Mouse (Mus musculus) forebrain, embryonic 16.5 days (tissue): ENCODE measurements around the gene Galnt2. TPM values are rescaled to one million over a fixed set of nuclear protein-coding genes. Genes with fewer than 3 reads are reported as not detected.

Experiments used
- ATAC-seq: fragments of 200-750 bp; cut with Nextera tagmentation; 2 replicates; pipeline ENCODE4 v1.8.0; 2017; ENCODE audit warnings: mild to moderate bottlenecking, moderate library complexity
- H3K27ac ChIP-seq: fragments of 300-500 bp; sonication (generic); 2 replicates; pipeline ENCODE4 v1.5.1; 2014; ENCODE audit warnings: low read length, control low read depth
- H3K27me3 ChIP-seq: fragments of 300-500 bp; sonication (generic); replicated peaks from 2 replicates; pipeline ENCODE4 v1.6.1; 2014; ENCODE audit warnings: low read length; ENCODE audit not compliant: control insufficient read depth, insufficient read depth
- H3K36me3 ChIP-seq: fragments of 300-500 bp; sonication (generic); 2 replicates; pipeline ENCODE4 v1.6.1; 2014; ENCODE audit not compliant: control insufficient read depth, insufficient read depth
- H3K4me1 ChIP-seq: fragments of 300-500 bp; sonication (generic); replicated peaks from 2 replicates; pipeline ENCODE4 v1.6.1; 2014; ENCODE audit warnings: low read length; ENCODE audit not compliant: control insufficient read depth, insufficient read depth
- H3K4me2 ChIP-seq: fragments of 300-500 bp; sonication (generic); 2 replicates; pipeline ENCODE4 v1.6.1; 2014; ENCODE audit warnings: mild to moderate bottlenecking, low read length, control low read depth
- H3K4me3 ChIP-seq: fragments of 300-500 bp; sonication (generic); replicated peaks from 2 replicates; pipeline ENCODE4 v1.5.1; 2014; ENCODE audit warnings: mild to moderate bottlenecking, low read length, control low read depth
- H3K9ac ChIP-seq: fragments of 300-500 bp; sonication (generic); replicated peaks from 2 replicates; pipeline ENCODE4 v1.6.1; 2014; ENCODE audit warnings: low read depth, low read length, control low read depth
- H3K9me3 ChIP-seq: fragments of 300-500 bp; sonication (generic); 2 replicates; pipeline ENCODE4 v1.6.1; 2016; ENCODE audit warnings: low read length; ENCODE audit not compliant: control insufficient read depth
- WGBS: fragments of 180-500 bp; shearing (Covaris S2); extraction: QIAGEN DNeasy Blood & Tissue Kit; methylation state at CpG from one replicate; pipeline ENCODE4 v1.1.7; 2014; 5-methylcytosine and 5-hydroxymethylcytosine counted together
- polyA plus RNA-seq: library from polyadenylated mRNA; unstranded; fragments of >200 nt; fragmentation: Nextera tagmentation; extraction: Ambion mirVana; gene quantifications from 2 replicates; pipeline ENCODE4 v1.2.1, GENCODE M21; 2015

Galnt2 gene
- polyA plus RNA-seq, 1 experiment from 2014 or later = 47.8 TPM

DNA sequence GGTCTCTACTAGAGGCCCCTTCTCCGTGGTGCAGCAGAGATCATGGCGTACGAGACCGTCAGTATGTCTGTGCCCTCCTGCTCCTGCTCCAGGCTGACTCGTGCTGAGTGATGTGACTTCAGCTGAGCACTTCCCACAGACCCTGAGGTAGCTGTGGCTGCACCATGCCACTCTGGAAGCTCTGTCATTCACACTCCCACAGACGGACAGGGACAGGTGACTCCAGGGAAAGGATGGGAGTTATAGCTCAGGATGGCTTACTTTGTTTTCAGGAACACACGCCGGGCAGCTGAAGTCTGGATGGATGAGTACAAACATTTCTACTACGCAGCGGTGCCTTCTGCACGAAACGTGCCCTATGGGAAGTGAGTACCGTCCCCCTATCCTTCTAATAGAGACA lies 105.1 kb downstream of the Galnt2 start:
- H3K4me2 ChIP-seq = no peak overlapping the region
- no peaks in the 10 kb centered on the region for H3K9me3 ChIP-seq
- no peaks in the 10 kb centered on the region for H3K27me3 ChIP-seq
- no peaks in the 10 kb centered on the region for H3K4me1 ChIP-seq
- 95% methylated on average over 13 of the region's 13 CpGs for WGBS
- no peak overlapping the region for H3K4me3 ChIP-seq
- no peak overlapping the region for H3K9ac ChIP-seq
- H3K27ac ChIP-seq = no peak overlapping the region
- ATAC-seq = no peak
- peaks cover 2% of the 10 kb centered on the region; the same call in 1 of the 2 replicates for H3K36me3 ChIP-seq

DNA sequence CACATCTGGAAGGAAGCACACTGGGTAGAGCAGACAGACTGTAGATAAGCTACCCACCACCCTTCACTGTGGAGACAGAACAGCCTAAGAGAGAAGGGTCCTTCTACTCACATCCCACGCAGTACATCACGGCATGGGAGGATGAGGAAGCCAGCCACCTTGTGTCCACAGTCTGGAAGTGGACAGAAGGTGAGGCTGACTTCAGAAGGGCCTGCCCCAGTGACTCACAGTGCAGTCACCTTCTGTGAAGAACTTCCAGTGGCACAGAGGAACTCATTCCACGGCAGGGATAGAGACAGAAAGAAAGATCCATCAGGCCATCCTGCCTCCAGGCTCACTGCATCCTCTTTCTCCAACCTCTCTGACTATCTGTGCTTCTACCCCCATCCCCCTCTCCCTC lies 108.6 kb downstream of the Galnt2 start:
- Histone ChIP-seq H3K4me3 (no peak overlapping the region), H3K4me1 (no peaks in the 10 kb centered on the region), H3K27ac (no peak overlapping the region), H3K27me3 (no peaks in the 10 kb centered on the region), H3K9me3 (no peaks in the 10 kb centered on the region), H3K4me2 (no peak overlapping the region), H3K9ac (no peak overlapping the region), H3K36me3 (peaks cover 13% of the 10 kb centered on the region; the same call in 1 of the 2 replicates)
- WGBS = 82% methylated on average over 3 of the region's 3 CpGs
- ATAC-seq = no peak

DNA sequence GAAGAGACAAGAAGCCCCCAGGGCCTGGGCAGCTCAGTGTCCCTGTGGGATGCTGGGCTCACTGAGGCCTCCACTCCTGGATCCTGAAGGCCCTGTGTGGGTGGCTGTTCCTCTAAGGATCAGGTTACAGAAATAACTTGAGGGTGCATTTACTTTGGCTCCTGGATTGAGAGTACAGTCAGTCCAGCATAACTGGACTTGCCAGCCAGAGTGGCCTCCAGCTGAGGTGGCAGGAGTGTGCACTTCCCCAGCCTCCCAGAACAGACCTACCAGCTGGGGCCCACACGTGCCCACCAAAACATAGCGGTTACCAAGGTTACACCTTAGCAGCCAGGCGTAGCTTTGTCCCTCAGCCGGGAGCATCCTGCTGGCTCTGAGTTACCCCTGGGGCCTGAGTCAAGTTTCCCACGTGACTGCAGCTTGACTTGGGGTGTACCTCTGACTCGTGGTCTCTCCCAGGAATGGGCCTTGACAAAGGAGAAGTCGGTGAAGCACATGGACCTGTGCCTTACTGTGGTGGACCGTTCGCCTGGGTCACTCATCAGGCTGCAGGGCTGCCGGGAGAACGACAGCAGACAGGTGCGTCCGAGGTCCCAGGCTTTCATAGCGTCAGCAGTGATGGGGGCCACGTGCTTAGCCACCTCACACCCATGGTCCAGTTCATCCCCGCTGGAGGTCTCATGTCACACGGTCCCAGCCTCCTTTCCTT lies 109.3 kb downstream of the Galnt2 start:
- H3K27ac ChIP-seq = no peak overlapping the region
- no peak overlapping the region for H3K4me3 ChIP-seq
- no peaks in the 10 kb centered on the region for H3K27me3 ChIP-seq
- no peak for ATAC-seq
- no peak overlapping the region for H3K4me2 ChIP-seq
- WGBS = 73% methylated on average over 17 of the region's 17 CpGs
- no peaks in the 10 kb centered on the region for H3K9me3 ChIP-seq
- no peak overlapping the region for H3K9ac ChIP-seq
- no peaks in the 10 kb centered on the region for H3K4me1 ChIP-seq
- peaks cover 15% of the 10 kb centered on the region; the same call in 1 of the 2 replicates for H3K36me3 ChIP-seq

DNA sequence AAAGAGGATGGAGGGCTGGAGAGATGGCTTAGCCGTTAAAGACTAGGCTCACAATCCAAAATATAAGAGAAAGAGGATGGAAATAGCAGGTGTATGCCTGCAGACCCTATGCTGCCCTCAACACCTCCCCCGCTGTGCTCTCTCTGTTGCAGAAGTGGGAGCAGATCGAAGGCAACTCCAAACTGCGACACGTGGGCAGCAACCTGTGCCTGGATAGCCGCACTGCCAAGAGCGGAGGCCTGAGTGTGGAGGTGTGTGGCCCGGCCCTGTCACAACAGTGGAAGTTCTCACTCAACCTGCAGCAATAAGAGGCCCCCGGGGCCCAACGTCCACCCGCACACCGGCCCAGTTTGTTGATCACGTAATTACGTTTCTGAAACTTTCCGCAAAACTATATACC lies 112.0 kb downstream of the Galnt2 start:
- Histone ChIP-seq H3K27me3 (no peaks in the 10 kb centered on the region), H3K4me2 (no peak overlapping the region), H3K4me1 (no peaks in the 10 kb centered on the region), H3K36me3 (peaks cover 15% of the 10 kb centered on the region; the same call in 1 of the 2 replicates), H3K9me3 (no peaks in the 10 kb centered on the region), H3K9ac (no peak overlapping the region), H3K4me3 (no peak overlapping the region), H3K27ac (no peak overlapping the region)
- 97% methylated on average over 15 of the region's 15 CpGs for WGBS
- no peak for ATAC-seq

DNA sequence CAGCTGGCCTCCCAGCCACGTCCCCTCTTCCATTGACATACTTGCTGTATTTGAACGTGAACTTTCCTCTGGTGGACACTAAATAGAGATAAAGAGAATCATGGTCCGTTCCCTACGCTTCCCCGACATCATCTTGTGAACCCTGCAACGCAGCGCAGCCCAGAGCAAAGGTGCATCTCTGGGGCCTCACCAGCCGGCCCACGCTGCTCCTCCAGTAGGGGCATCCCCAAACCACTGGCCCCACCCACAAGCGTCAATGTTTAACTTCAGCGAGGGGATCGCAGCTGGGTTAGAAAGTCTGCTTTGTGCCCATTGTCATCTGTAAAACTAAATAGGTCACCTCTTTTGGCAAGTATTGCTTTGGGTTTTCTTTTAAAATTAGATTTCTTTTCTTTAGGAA lies 112.8 kb downstream of the Galnt2 start:
- WGBS = 89% methylated on average over 12 of the region's 12 CpGs
- no peak for ATAC-seq

DNA sequence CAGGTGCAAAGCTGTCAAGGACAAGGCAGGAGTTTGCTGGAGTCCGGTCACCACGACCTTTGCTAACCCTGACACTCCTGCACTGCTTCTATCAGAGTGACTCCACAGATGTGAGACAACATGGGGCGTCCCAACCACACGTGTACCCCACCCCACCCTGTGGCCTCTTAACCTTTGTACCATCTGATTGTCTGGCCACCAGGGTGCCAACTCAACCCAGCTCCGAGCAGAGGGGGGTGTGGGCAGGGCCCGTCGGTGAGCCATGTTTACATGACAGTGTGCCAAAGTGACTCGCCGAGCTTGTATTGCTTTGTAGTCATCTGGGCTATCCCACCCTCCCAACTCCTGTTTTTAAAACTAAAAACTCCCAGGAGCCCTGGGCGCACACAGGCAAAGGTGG lies 113.9 kb downstream of the Galnt2 start:
- WGBS = 77% methylated on average over 10 of the region's 10 CpGs
- Histone ChIP-seq H3K36me3 (peaks cover 15% of the 10 kb centered on the region; the same call in 1 of the 2 replicates), H3K9ac (no peak overlapping the region), H3K9me3 (no peaks in the 10 kb centered on the region), H3K4me1 (no peaks in the 10 kb centered on the region), H3K27me3 (no peaks in the 10 kb centered on the region), H3K27ac (no peak overlapping the region), H3K4me3 (no peak overlapping the region), H3K4me2 (no peak overlapping the region)
- ATAC-seq = no peak

More for the DNA sequence above, 112.8 kb downstream of the Galnt2 start:
- Histone ChIP-seq H3K9ac (no peak overlapping the region), H3K27ac (no peak overlapping the region), H3K4me1 (no peaks in the 10 kb centered on the region), H3K4me3 (no peak overlapping the region), H3K9me3 (no peaks in the 10 kb centered on the region), H3K27me3 (no peaks in the 10 kb centered on the region), H3K4me2 (no peak overlapping the region), H3K36me3 (peaks cover 15% of the 10 kb centered on the region; the same call in 1 of the 2 replicates)

DNA sequence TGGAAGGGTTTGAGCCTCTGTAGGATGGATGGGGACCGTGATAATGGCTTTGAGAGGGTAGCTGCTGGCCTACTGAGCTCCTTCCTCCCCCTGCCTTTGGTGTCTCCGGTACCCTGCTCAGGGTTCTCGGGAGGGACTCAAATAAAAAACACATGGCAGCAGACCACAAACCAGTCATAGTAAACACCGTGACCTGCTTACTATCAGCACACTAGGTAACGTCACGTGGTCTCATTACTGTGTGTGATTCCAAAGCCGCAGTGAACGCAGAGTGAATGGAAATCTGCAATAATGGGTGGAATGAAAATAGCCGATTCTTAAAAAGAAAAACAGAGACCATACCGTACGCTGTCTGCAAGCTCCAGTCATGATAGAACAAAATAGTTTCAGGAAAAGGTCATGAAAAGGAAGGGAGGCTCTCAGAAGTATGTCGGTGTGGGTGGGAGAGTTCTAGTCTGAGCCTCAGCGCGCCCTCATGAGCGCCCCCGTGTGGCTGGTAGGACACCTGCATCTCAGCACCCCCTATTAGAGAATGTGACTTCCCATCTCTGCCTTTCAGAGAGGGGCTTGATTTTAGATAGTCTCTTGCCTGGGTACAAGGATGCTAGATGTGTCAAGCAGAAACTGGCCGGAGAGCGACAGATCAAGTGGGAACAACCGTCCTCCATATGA lies 115.8 kb downstream of the Galnt2 start:
- peaks cover 15% of the 10 kb centered on the region; the same call in 1 of the 2 replicates for H3K36me3 ChIP-seq
- H3K27ac ChIP-seq = no peak overlapping the region
- no peak overlapping the region for H3K4me3 ChIP-seq
- H3K9ac ChIP-seq = no peak overlapping the region
- peak; percentile 67 for ATAC-seq
- no peaks in the 10 kb centered on the region for H3K9me3 ChIP-seq
- H3K27me3 ChIP-seq = no peaks in the 10 kb centered on the region
- H3K4me1 ChIP-seq = no peaks in the 10 kb centered on the region
- 48% methylated on average over 19 of the region's 19 CpGs for WGBS
- H3K4me2 ChIP-seq = no peak overlapping the region

DNA sequence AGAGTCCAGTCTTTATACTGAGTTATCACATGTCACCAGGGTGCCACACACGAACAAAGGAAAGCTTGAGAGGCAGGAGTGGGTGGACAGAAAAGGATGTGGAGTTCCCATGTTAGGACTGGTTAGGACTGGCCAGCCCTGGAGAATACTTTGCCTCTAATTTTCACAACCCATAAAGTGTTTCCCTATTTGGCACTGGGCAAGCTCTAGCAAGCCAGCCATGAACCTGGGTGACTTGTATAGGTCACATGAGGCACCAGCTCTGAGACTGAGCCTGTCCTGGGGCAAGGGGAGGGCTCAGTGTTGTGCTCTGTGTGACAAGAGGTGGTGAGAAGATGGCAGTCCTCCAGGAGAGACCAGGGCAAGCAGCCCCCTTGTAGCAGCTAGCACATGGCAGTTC lies 116.9 kb downstream of the Galnt2 start:
- WGBS = 38% methylated on average over 1 of the region's 1 CpGs
- Histone ChIP-seq H3K4me1 (no peaks in the 10 kb centered on the region), H3K9me3 (no peaks in the 10 kb centered on the region), H3K27me3 (no peaks in the 10 kb centered on the region), H3K27ac (no peak overlapping the region), H3K9ac (no peak overlapping the region), H3K4me3 (no peak overlapping the region), H3K4me2 (no peak overlapping the region), H3K36me3 (peaks cover 15% of the 10 kb centered on the region; the same call in 1 of the 2 replicates)
- no peak for ATAC-seq

DNA sequence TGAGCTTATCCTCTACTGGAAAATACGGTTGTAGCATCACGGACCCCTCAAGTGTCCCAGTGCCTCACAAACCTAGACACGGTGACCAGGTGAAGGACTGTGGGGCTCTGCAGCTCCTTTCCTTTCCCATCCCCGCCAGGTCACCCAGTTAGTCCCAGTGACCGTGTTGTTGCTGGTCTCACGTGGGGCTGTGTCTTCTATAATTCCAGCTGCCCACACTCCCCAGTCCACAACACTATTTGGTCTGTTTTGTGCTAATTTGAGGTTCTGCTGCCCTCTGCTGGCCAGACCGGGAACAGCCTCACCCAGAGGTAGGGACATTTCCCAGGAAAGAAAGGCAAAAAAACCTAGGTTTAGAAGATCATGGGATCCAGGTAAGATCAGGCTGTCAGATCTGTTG lies 118.5 kb downstream of the Galnt2 start:
- H3K27ac ChIP-seq = no peak overlapping the region
- H3K4me2 ChIP-seq = no peak overlapping the region
- WGBS = 35% methylated on average over 7 of the region's 7 CpGs
- H3K36me3 ChIP-seq = peaks cover 3% of the 10 kb centered on the region; the same call in 1 of the 2 replicates
- H3K4me1 ChIP-seq = no peaks in the 10 kb centered on the region
- no peaks in the 10 kb centered on the region for H3K27me3 ChIP-seq
- ATAC-seq = peak; percentile 56
- H3K9ac ChIP-seq = no peak overlapping the region
- H3K4me3 ChIP-seq = no peak overlapping the region
- H3K9me3 ChIP-seq = no peaks in the 10 kb centered on the region
